Mouse (Mus musculus): ENCODE measurements around the gene Snx25.

GRCm38 (mm10) chr8:46005596-46005995, 146.4 kb downstream of the Snx25 start, which contains the start of gene Ankrd37:
- TF ChIP-seq ZC3H11A (IDR thresholded peaks at IDR 0.05; ENCODE audit: borderline replicate concordance, low read depth, low read length) (no peak), ZNF384 (IDR thresholded peaks at IDR 0.05; ENCODE audit: low read depth, low read length) (no peak), HCFC1 (IDR thresholded peaks at IDR 0.05; ENCODE audit: borderline replicate concordance, insufficient read depth, low read length) (no peak), MAFK (IDR thresholded peaks at IDR 0.05; ENCODE audit: insufficient read depth, low read depth, low read length) (no peak)

All from ES-E14 (cell line).